Mouse (Mus musculus): ENCODE measurements around the gene Irf5. TPM values are rescaled to one million over a fixed set of nuclear protein-coding genes. Genes with fewer than 3 reads are reported as not detected.

The Irf5 gene
- polyA plus RNA-seq (2014; fragmentation: Illumina TruSeq; extraction: RNeasy Lipid Tissue Mini Kit (QIAGEN cat#74804); ENCODE audit: insufficient read depth, low read depth, low replicate concordance), result 18.6 TPM

DNA sequence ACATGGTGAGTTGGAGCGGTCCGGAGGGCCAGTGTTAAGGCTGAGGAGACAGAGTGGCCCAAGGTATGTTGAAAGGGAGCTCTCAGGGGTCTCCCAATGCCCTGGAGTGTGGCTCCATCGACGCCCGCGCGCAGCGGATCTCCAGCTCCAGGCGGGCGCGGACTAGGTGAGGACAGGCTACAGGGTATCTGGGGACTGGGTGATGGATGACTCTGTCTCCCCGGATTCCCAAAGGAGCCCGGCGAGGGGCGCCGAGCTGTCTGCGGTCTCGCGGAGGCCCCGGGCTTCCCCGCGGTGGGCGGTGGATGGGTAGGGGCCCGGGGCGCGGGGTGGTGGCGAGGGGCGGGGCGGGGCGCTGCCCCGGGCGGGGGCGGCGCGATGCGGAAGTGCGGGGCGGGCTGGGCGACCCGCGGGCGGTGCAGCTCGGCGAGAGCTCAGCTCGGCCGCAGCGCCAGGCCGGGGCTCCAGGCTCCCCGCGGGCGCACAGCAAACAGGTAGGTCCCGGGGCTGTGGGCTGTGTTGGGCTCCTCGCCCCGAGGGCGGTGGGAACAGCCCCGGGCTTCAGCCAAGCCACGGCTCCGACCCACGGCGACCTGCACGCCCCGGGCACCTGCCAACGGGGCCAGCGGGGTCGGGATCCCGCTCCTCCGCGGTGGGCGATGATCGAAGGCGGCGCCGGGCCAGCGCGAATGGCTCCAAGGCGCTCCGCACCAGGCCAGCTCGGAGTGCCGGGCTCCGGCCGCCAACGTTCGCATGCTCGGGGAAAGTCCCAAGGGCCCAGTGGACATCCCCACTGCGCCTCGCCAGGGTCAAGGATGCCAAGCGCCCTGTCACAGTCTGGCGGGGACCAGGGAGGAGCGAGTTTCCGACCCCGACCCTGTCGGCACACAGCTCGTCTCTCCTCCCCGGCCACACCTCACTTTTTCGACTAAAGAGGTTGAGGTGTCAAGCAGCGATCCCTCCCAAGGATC lies at the start of gene Irf5:
TSS of gene Irf5 (plus strand) at position 345 of the 971 bp plus-strand sequence.

GRCm38 (mm10) chr6:29507447-29508309 lies 18.7 kb upstream of the Irf5 start, which contains the start of gene Kcp:
Gene Kcp (minus strand): TSS chr6:29507952.

Other genes starting within 250 kb of the Irf5 start
- 4.0 TPM for gene Fam71f2, start 247.0 kb upstream of the Irf5 start, polyA plus RNA-seq (2014; fragmentation: Illumina TruSeq; extraction: RNeasy Lipid Tissue Mini Kit (QIAGEN cat#74804); ENCODE audit: insufficient read depth, low read depth, low replicate concordance)
- gene Fam71f1, start 207.5 kb upstream of the Irf5 start, polyA plus RNA-seq (2014; fragmentation: Illumina TruSeq; extraction: RNeasy Lipid Tissue Mini Kit (QIAGEN cat#74804); ENCODE audit: insufficient read depth, low read depth, low replicate concordance), result not detected
- 128 TPM for gene Calu, start 178.6 kb upstream of the Irf5 start, polyA plus RNA-seq (2014; fragmentation: Illumina TruSeq; extraction: RNeasy Lipid Tissue Mini Kit (QIAGEN cat#74804); ENCODE audit: insufficient read depth, low read depth, low replicate concordance)
- 0.24 TPM for gene Opn1sw, start 138.2 kb upstream of the Irf5 start, polyA plus RNA-seq (2014; fragmentation: Illumina TruSeq; extraction: RNeasy Lipid Tissue Mini Kit (QIAGEN cat#74804); ENCODE audit: insufficient read depth, low read depth, low replicate concordance)
- 2.0 TPM for gene Ccdc136, start 130.3 kb upstream of the Irf5 start, polyA plus RNA-seq (2014; fragmentation: Illumina TruSeq; extraction: RNeasy Lipid Tissue Mini Kit (QIAGEN cat#74804); ENCODE audit: insufficient read depth, low read depth, low replicate concordance)
- 1.7 TPM for gene Flnc, start 93.4 kb upstream of the Irf5 start, polyA plus RNA-seq (2014; fragmentation: Illumina TruSeq; extraction: RNeasy Lipid Tissue Mini Kit (QIAGEN cat#74804); ENCODE audit: insufficient read depth, low read depth, low replicate concordance)
- gene Atp6v1f, start 58.9 kb upstream of the Irf5 start, polyA plus RNA-seq (2014; fragmentation: Illumina TruSeq; extraction: RNeasy Lipid Tissue Mini Kit (QIAGEN cat#74804); ENCODE audit: insufficient read depth, low read depth, low replicate concordance), result 256 TPM
- gene Atp6v1fnb, start 55.2 kb upstream of the Irf5 start, polyA plus RNA-seq (2014; fragmentation: Illumina TruSeq; extraction: RNeasy Lipid Tissue Mini Kit (QIAGEN cat#74804); ENCODE audit: insufficient read depth, low read depth, low replicate concordance), result not detected
- gene Kcp, start 18.7 kb upstream of the Irf5 start, polyA plus RNA-seq (2014; fragmentation: Illumina TruSeq; extraction: RNeasy Lipid Tissue Mini Kit (QIAGEN cat#74804); ENCODE audit: insufficient read depth, low read depth, low replicate concordance), result 1.5 TPM
- gene Tnpo3, start 83.3 kb downstream of the Irf5 start, polyA plus RNA-seq (2014; fragmentation: Illumina TruSeq; extraction: RNeasy Lipid Tissue Mini Kit (QIAGEN cat#74804); ENCODE audit: insufficient read depth, low read depth, low replicate concordance), result 23.0 TPM
- 2.0 TPM for gene Tspan33, start 167.6 kb downstream of the Irf5 start, polyA plus RNA-seq (2014; fragmentation: Illumina TruSeq; extraction: RNeasy Lipid Tissue Mini Kit (QIAGEN cat#74804); ENCODE audit: insufficient read depth, low read depth, low replicate concordance)
- 11.0 TPM for gene Smo, start 208.9 kb downstream of the Irf5 start, polyA plus RNA-seq (2014; fragmentation: Illumina TruSeq; extraction: RNeasy Lipid Tissue Mini Kit (QIAGEN cat#74804); ENCODE audit: insufficient read depth, low read depth, low replicate concordance)
- 34.8 TPM for gene Ahcyl2, start 241.4 kb downstream of the Irf5 start, polyA plus RNA-seq (2014; fragmentation: Illumina TruSeq; extraction: RNeasy Lipid Tissue Mini Kit (QIAGEN cat#74804); ENCODE audit: insufficient read depth, low read depth, low replicate concordance)